In the genomic region with DNA sequence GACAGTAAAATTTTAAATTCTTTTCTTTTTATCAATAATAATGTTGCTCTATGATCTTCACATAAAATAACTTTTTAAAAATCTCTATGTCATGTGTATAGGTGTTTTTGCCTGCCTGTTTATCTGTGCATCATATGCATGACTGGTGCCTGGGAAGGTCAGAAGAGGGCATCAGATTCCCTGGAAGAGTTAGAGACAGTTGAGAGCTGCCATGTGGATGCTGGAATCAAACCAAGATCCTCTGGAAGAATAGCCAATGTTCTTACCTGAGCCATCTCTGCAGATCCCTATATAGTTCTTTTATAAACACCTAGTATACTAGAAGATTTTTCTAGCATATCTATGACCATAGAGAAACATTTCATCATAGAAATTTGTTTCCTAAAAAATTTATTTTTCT, we compare ENCODE assay signal across 22 mouse cellular contexts.
"Had no signal": no experiment of that assay in that cellular context is flagged by ENCODE, and none has a peak within 500 bp of the region (broad histone marks: within the 10 kb centered on the region; RNA-seq: fewer than 3 reads in every experiment).

No protein-coding gene starts in this region.

- H3K4me1 ChIP-seq: neural tube, embryonic 12.5 days had no signal

- H3K9me3 ChIP-seq: limb, embryonic 10.5 days; limb, embryonic 13.5 days; midbrain, embryonic 12.5 days; midbrain, embryonic 15.5 days; neural tube, embryonic 12.5 days; neural tube, embryonic 15.5 days had no signal

- H3K27me3 ChIP-seq: limb, embryonic 13.5 days; midbrain, embryonic 12.5 days; midbrain, embryonic 15.5 days; neural tube, embryonic 12.5 days; neural tube, embryonic 15.5 days had no signal

- DNase-seq: kidney, adult 9 months; kidney, postnatal 14 days; kidney, postnatal 4 days; layer of hippocampus, adult 9-11 months; liver, postnatal 0 days; lung, embryonic 14.5 days; right cerebral cortex, adult 18-20 months; right cerebral cortex, postnatal 14 days; right cerebral cortex, postnatal 4 days; thymus, adult 2 months; thymus, postnatal 25 days had no signal

- H3K4me3 ChIP-seq: limb, embryonic 10.5 days; limb, embryonic 13.5 days; midbrain, embryonic 12.5 days; midbrain, embryonic 15.5 days; neural tube, embryonic 12.5 days; neural tube, embryonic 15.5 days had no signal

- H3K4me2 ChIP-seq: limb, embryonic 13.5 days; liver, embryonic 11.5 days; lung, embryonic 14.5 days; midbrain, embryonic 12.5 days; midbrain, embryonic 15.5 days; neural tube, embryonic 12.5 days; neural tube, embryonic 15.5 days had no signal

- H3K36me3 ChIP-seq: midbrain, embryonic 15.5 days; neural tube, embryonic 12.5 days; neural tube, embryonic 15.5 days had no signal

- H3K27ac ChIP-seq: limb, embryonic 10.5 days; limb, embryonic 13.5 days; liver, embryonic 14.5 days; macrophage; midbrain, embryonic 12.5 days; midbrain, embryonic 15.5 days; neural tube, embryonic 12.5 days; neural tube, embryonic 15.5 days; stomach, postnatal 0 days had no signal

- ATAC-seq: liver, postnatal 0 days; lung, postnatal 0 days; midbrain, embryonic 15.5 days had no signal

- H3K9ac ChIP-seq: limb, embryonic 13.5 days; liver, embryonic 14.5 days; liver, postnatal 0 days; lung, embryonic 14.5 days; midbrain, embryonic 12.5 days; midbrain, embryonic 15.5 days; neural tube, embryonic 12.5 days; neural tube, embryonic 15.5 days had no signal
